Mouse (Mus musculus) lung, postnatal 0 days (tissue): ENCODE measurements around the gene Ppp2r5e. TPM values are rescaled to one million over a fixed set of nuclear protein-coding genes. Genes with fewer than 3 reads are reported as not detected.
"Not testable (repeated sequence)": the region's sequence is repeated elsewhere in the genome, so short reads cannot be mapped to it uniquely, and the experiment has no call there.

Experiments
- ATAC-seq: fragments of 200-750 bp; cut with Nextera tagmentation; 2 replicates; pipeline ENCODE4 v1.8.0; 2017; ENCODE audit warnings: moderate library complexity
- DNase-seq: peaks from one replicate; pipeline ENCODE4 v3.0.0-alpha.2; 2016; ENCODE audit warnings: low spot score
- H3K27ac ChIP-seq: fragments of 300-500 bp; sonication (generic); 2 replicates; pipeline ENCODE4 v1.5.1; 2014; ENCODE audit warnings: antibody characterized with exemption, mild to moderate bottlenecking, low read length, mixed read lengths
- H3K27me3 ChIP-seq: fragments of 300-500 bp; sonication (generic); replicated peaks from 2 replicates; pipeline ENCODE4 v1.6.1; 2014; ENCODE audit warnings: low read length, mixed read lengths; ENCODE audit not compliant: insufficient read depth
- H3K36me3 ChIP-seq: fragments of 300-500 bp; sonication (generic); 2 replicates; pipeline ENCODE4 v1.6.1; 2014; ENCODE audit warnings: low read length, mixed read lengths; ENCODE audit not compliant: insufficient read depth
- H3K4me1 ChIP-seq: fragments of 300-500 bp; sonication (generic); 2 replicates; pipeline ENCODE4 v1.6.1; 2014; ENCODE audit warnings: antibody characterized with exemption, low read depth, low read length, mixed read lengths; ENCODE audit not compliant: insufficient read depth
- H3K4me2 ChIP-seq: fragments of 300-500 bp; sonication (generic); replicated peaks from 2 replicates; pipeline ENCODE4 v1.6.1; 2014; ENCODE audit warnings: low read depth, mild to moderate bottlenecking, low read length, moderate library complexity, mixed read lengths
- H3K4me3 ChIP-seq: fragments of 300-500 bp; sonication (generic); 2 replicates; pipeline ENCODE4 v1.5.1; 2014; ENCODE audit warnings: low read depth, low read length
- H3K9ac ChIP-seq: fragments of 300-500 bp; sonication (generic); replicated peaks from 2 replicates; pipeline ENCODE4 v1.6.1; 2014; ENCODE audit warnings: low read depth, mild to moderate bottlenecking
- H3K9me3 ChIP-seq: fragments of 300-500 bp; sonication (generic); 2 replicates; pipeline ENCODE4 v1.6.1; 2016; ENCODE audit warnings: low read length, mixed read lengths
- CTCF ChIP-seq: IDR thresholded peaks from 2 replicates; pipeline ENCODE4 v1.5.1; 2016; ENCODE audit warnings: antibody characterized with exemption, mild to moderate bottlenecking
- EP300 ChIP-seq: IDR thresholded peaks from 2 replicates; pipeline ENCODE4 v1.6.1; 2016; ENCODE audit warnings: antibody characterized with exemption, mild to moderate bottlenecking, control low read depth
- WGBS: fragments of 180-500 bp; shearing (Covaris S2); extraction: QIAGEN DNeasy Blood & Tissue Kit; methylation state at CpG from one replicate; pipeline ENCODE4 v1.1.7; 2014; 5-methylcytosine and 5-hydroxymethylcytosine counted together
- polyA plus RNA-seq: library from polyadenylated mRNA; unstranded; fragments of >200 nt; fragmentation: Nextera tagmentation; extraction: Ambion mirVana; gene quantifications from 2 replicates; pipeline ENCODE4 v1.2.1, GENCODE M21; 2015

Ppp2r5e gene
- polyA plus RNA-seq, 1 experiment from 2014 or later, result 13.3 TPM

- DNase-seq (peak; percentile 74), ATAC-seq (peak; percentile 39)
- Histone ChIP-seq H3K36me3 (peaks cover under 1% of the 10 kb centered on the region; the same call in 1 of the 2 replicates), H3K27ac (no peak overlapping the region), H3K4me2 (no peak overlapping the region), H3K9ac (no peak overlapping the region), H3K27me3 (no peaks in the 10 kb centered on the region), H3K9me3 (no peaks in the 10 kb centered on the region), H3K4me3 (no peak overlapping the region), H3K4me1 (no peaks in the 10 kb centered on the region; the same call in 1 of the 2 replicates)
- 62% methylated on average over 7 of the region's 7 CpGs for WGBS
- no peak for TF ChIP-seq CTCF
- TF ChIP-seq EP300, result no peak
Observed at GRCm38 (mm10) chr12:75446245-75446644, 149.8 kb downstream of the Ppp2r5e start.

GRCm38 (mm10) chr12:75432400-75432799 is 163.6 kb downstream of the Ppp2r5e start:
- 86% methylated on average over 6 of the region's 6 CpGs for WGBS
- not testable (repeated sequence) for H3K36me3 ChIP-seq, H3K27me3 ChIP-seq, H3K4me1 ChIP-seq, H3K27ac ChIP-seq, H3K4me2 ChIP-seq, H3K9ac ChIP-seq, H3K4me3 ChIP-seq, DNase-seq, ATAC-seq, H3K9me3 ChIP-seq

GRCm38 (mm10) chr12:75429685-75430396 is 166.2 kb downstream of the Ppp2r5e start:
- no peak overlapping the region for H3K4me2 ChIP-seq
- no peak overlapping the region for H3K27ac ChIP-seq
- H3K4me1 ChIP-seq, result no peaks in the 10 kb centered on the region
- TF ChIP-seq CTCF (no peak), EP300 (no peak)
- H3K4me3 ChIP-seq, result no peak overlapping the region
- H3K36me3 ChIP-seq, result no peaks in the 10 kb centered on the region
- DNase-seq (no peak), ATAC-seq (no peak)
- no peaks in the 10 kb centered on the region for H3K9me3 ChIP-seq
- WGBS, result 71% methylated on average over 1 of the region's 1 CpGs
- H3K9ac ChIP-seq, result no peak overlapping the region
- H3K27me3 ChIP-seq, result no peaks in the 10 kb centered on the region

GRCm38 (mm10) chr12:75428719-75429118 is 167.3 kb downstream of the Ppp2r5e start:
- Histone ChIP-seq H3K4me2 (no peak overlapping the region), H3K27ac (no peak overlapping the region), H3K9me3 (no peaks in the 10 kb centered on the region), H3K27me3 (no peaks in the 10 kb centered on the region), H3K4me3 (no peak overlapping the region), H3K4me1 (no peaks in the 10 kb centered on the region), H3K9ac (no peak overlapping the region), H3K36me3 (no peaks in the 10 kb centered on the region)
- 83% methylated on average over 6 of the region's 6 CpGs for WGBS
- DNase-seq (no peak), ATAC-seq (no peak)
- TF ChIP-seq EP300 (no peak), CTCF (no peak)

GRCm38 (mm10) chr12:75425882-75426281 is 170.2 kb downstream of the Ppp2r5e start:
- Histone ChIP-seq H3K9me3 (no peaks in the 10 kb centered on the region), H3K4me2 (no peak overlapping the region), H3K4me3 (no peak overlapping the region), H3K36me3 (no peaks in the 10 kb centered on the region), H3K27ac (no peak overlapping the region), H3K9ac (no peak overlapping the region), H3K27me3 (no peaks in the 10 kb centered on the region), H3K4me1 (no peaks in the 10 kb centered on the region)
- TF ChIP-seq CTCF (no peak), EP300 (no peak)
- DNase-seq (no peak), ATAC-seq (no peak)
- 78% methylated on average over 7 of the region's 7 CpGs for WGBS

GRCm38 (mm10) chr12:75424817-75425216 is 171.2 kb downstream of the Ppp2r5e start:
- H3K4me1 ChIP-seq, result no peaks in the 10 kb centered on the region
- H3K4me2 ChIP-seq, result no peak overlapping the region
- H3K27ac ChIP-seq, result no peak overlapping the region
- no peaks in the 10 kb centered on the region for H3K27me3 ChIP-seq
- no peak overlapping the region for H3K9ac ChIP-seq
- no peak for TF ChIP-seq EP300
- H3K36me3 ChIP-seq, result no peaks in the 10 kb centered on the region
- ATAC-seq (no peak), DNase-seq (no peak)
- no peaks in the 10 kb centered on the region for H3K9me3 ChIP-seq
- no peak overlapping the region for H3K4me3 ChIP-seq
- 88% methylated on average over 4 of the region's 4 CpGs for WGBS

GRCm38 (mm10) chr12:75424359-75424758 is 171.7 kb downstream of the Ppp2r5e start:
- Histone ChIP-seq H3K4me3 (no peak overlapping the region), H3K4me1 (no peaks in the 10 kb centered on the region), H3K27ac (no peak overlapping the region), H3K4me2 (no peak overlapping the region), H3K9ac (no peak overlapping the region), H3K9me3 (no peaks in the 10 kb centered on the region), H3K36me3 (no peaks in the 10 kb centered on the region), H3K27me3 (no peaks in the 10 kb centered on the region)
- DNase-seq (no peak), ATAC-seq (no peak)
- 54% methylated on average over 7 of the region's 7 CpGs for WGBS
- TF ChIP-seq CTCF (no peak), EP300 (no peak)
